Mouse (Mus musculus) mouse embryonic stem cell (cell line): ENCODE results near the gene Grik3.

ENCODE experiments used
- in situ Hi-C, 2 experiments: fragments of 300-500 bp; cut with MboI; formaldehyde crosslinking; loops; 1 replicate in 1 of 2; 3 replicates in 1 of 2; pipeline ENCODE4 v1.14.3; 2019 to 2020; ENCODE audit warnings: low sequenced_read_pairs in 2 of 2, low pct_unique_long_range_greater_than_20kb in 1 of 2, mixed read lengths in 1 of 2; ENCODE audit not compliant: unreplicated experiment in 1 of 2

The Grik3 gene

DNA sequence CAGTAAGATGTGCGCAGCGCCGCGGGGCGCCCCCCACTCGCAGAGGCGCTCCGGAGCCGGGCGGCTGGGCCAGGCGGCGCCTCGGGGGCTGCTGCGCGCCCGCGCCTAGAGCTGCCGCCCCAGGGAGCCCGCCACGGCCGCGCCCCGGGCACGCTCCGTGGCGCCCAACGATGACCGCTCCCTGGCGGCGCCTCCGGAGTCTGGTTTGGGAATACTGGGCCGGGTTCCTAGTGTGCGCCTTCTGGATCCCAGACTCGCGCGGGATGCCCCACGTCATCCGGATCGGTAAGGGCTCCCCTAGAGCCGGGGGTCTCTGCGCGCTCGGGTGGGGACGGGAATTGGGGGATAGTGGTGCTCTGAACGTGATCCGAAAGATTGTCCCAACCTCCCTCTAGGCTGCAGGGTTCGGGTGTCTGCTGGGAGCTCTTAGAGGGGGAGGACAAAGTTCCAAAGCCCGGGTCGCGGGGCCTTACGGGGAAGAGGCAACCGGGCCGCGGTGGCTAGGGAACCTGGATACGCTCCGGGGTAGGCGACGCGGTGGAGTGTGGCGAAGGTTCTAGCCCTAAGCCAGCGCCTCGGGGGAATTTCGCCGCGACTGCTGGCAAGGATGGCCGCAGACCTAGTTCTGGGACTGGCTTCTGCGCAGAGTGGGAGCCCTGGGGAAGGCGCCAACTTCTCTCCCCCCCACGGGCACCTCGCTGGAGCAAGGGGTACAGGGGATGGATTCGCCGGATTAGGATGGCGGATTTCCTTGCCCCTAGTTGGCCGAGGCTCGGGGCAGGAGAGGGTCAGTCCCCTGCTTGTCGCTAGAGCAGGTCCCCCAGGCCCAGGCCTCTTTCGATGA lies at the start of gene Grik3:
TSS of gene Grik3 (plus strand) at position 40 of the 844 bp plus-strand sequence.
- in situ Hi-C loops = no loop called here

DNA sequence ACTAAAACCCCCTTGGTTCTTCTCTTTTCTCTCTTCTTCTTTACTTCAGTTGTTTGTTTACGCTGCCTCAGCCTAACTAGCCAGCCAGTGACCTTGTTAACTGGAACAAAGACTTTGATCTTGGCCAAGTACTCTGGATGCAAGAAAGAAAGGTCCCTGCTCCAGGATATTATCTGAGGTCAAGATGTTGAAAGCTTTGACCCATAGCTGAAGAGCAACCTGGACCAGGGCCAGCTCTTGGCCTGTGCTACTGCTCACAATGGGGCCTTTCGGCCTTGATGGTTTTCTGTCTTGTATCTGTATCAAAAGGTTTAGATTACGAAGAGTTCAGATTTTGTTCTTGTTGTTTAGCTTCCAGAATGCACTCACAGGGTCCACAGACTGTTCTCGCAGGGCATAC lies 48.7 kb upstream of the Grik3 start:
- in situ Hi-C loops = no loop called here

DNA sequence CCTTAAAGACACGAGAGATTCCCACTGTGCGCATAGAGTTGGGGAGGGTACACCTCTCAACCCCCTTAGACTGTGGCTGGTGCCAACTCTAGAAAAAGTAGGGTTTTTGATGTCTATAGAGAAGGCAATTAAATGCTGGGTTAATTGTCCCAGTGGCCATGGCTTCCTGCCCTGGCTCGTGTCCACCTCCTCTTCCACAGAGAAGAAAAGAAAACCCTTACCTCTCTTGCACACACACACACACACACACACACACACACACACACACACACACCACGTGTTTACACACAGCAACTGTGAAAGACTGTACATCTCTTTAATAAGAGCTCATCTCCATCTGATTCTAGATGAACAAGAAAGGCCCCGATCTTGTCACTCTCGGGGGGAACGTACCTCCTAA lies 46.1 kb upstream of the Grik3 start:
- in situ Hi-C loops = no loop called here

DNA sequence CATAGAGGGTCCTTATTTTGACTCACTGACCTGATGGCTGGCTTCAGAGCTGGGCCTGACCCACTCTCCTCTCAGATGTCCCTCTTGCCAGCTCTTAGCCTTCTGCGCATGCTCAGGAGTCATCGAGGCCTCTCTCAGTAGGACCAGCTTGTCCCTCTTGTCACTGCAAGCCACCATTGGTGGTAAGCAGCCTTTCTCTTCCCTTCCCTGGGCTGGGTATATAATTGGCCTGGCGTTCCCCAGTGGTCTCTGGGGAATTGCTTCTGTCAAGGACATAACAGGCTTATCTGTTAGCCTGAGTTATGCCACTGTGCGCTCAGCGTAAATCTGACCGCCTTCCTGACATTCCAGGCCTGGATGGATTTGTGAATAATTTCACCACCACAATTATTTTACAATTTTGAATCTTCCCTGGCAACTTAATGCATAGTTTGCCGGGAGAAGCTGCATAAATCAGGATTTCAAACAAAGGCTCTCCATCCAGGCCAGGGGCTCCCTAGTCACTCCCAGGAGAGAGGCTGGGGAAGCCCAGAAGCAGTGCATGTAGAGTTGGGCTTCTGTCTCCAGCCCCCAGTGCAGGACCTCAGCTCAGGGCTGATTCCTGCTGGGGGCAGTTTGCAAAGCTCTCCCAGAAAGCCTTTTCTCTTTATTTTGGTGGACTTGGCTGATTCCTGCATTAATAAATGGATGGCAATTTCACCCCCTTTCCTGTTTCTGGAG lies 39.7 kb upstream of the Grik3 start:
- in situ Hi-C loops = no loop called here

DNA sequence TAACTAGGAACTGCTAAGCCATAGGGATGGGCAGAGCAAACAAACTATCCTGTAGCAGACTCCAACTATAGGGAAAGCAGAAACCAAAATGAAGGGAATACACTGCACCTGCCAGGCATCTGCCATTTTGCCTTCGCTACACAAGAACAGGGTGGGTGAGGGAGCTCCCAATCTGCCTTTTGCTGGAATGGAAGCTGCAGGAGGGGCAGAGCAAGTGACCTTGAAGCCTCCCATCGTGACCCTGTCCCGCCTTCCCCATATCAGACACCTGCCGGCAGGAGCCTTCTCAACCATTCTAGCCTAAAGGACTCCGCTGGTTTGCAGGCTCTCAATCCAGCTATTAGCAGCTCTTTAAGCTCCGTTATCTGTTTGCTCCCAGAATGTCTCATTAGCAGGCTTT lies 38.7 kb upstream of the Grik3 start:
- in situ Hi-C loops = no loop called here

DNA sequence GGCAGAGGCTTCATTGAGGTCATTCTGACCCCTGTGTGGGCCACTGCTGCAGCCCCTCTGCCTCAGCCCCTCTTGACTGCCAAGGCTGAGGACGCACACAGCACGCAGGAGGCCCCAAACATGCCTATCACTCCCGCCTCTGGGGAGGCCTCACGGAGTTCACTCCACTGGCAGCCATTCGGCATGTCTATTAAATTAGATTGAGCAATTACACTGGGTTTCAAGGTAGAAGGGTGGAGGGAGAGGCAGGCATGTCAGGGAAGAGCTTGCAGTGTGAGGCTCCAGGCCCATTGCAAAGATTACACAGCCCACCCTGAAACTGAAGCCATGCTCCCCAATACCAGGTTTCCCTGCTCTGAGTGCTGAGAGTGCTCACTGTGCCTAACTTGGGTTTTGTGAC lies 34.0 kb upstream of the Grik3 start:
- in situ Hi-C loops = no loop called here

DNA sequence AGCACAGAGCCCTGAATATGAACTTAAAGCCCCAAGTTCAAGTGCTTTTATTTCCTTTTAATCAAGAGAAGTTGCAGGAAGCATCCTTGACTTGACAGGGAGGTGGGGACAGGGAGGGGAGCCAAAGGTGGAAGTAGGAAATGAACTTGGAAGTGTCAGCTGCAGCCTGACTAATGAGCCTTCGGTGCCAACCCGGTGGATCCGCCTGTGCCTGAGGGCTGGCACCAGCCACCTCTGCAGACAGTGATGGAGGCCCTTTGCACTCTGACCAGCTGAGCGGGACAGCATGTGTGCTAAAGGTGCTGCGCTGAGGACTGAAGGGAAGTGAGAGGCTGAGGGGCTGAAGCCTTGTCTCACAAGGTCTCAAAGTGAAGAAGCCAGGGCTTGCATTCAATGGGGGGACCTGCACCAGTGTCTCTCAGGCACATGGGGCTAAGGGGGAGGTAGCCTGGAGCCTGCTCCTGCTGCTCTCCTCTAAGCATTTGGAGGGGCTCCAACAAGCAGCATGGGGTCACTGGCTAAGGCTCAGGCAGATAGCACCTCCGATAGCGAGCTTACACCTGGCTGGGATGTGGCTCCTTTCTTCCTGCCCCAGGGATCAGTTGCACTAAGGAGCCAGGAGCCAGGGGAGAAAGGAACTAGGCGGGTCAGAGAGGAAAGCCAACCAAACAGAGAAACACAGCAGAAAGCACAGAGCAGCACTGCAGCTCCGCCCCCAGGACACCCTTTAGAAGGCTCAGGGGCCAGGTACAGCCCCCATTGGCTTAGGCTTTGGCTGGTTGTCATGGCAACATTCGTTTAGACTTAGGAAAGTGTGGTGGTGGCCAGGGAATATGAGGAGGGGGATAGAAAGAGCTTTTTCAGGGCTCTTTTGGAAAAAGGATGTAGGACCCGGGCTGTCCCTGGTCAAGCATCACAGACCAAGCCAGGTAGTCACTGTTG lies 33.1 kb upstream of the Grik3 start:
- in situ Hi-C loops = no loop called here

DNA sequence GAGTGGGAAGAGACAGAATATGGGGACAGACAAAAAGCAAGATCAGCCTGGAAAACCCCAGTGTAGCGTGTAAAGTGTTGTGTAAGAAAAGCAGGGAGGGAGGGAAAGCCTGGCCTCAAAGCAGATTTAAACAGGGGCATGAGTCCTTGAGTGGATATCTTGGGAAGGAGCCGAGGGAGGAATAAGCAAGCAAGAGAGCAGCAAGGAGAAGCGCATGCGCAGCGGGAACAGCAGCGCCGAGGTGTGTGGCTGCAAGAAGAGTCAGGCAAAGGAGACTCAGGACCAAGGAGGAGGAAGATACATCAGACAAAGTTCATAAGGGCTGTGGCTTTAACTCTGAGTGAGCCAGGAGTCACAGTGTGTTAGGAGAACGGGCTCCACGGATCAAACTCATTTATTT lies 30.7 kb upstream of the Grik3 start:
- in situ Hi-C loops = no loop called here

DNA sequence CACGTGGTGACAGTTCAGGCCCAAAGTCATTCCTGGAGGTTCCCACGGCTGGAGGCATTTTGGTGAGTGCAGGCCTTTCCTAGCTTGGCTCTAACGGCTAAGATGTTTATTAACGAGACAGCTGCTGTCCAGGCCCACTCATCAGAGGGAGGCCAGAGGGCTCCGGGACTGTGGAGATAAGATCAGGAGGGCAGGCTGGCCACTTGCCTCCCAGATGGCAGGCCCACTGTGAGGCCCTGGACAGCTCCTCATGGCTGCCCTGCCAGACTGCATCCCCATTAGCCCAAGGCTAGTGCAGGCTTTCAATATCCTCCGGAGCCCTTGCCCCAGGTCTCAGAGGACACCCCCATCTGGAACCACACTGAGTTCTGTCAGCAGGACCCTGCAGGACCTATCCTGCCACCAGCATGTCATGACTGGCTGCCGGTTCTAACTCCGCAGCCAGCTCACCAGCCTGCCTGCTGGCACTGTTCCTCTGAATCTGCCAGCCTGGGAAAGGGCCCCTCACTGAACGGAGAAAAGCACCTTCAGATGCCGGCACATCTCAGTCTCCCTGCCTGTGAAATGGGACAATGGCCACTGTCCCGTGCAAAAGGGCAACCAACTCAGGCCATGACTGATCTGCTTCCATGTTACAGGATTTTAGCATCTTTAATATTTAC lies 20.7 kb upstream of the Grik3 start:
- in situ Hi-C loops = no loop called here

DNA sequence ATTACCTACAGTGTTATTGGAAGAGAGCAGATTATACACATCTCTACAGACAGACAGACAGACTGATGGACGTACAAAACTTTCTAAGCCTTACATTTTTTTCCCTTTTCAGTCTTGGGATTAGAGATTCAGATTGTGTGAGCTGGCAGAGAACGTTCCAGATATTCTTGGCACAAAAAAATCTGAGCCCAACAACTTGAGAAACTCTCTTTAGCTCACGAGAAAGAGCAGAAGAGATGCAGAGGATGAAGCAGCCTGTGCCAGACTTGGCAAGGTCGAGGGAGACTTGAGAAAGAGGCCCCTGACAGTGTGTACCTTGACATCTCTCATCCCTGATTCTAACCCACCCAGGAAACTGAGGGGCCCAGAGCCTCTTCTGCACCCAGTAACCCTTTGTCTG lies 15.6 kb upstream of the Grik3 start:
- in situ Hi-C loops = no loop called here

DNA sequence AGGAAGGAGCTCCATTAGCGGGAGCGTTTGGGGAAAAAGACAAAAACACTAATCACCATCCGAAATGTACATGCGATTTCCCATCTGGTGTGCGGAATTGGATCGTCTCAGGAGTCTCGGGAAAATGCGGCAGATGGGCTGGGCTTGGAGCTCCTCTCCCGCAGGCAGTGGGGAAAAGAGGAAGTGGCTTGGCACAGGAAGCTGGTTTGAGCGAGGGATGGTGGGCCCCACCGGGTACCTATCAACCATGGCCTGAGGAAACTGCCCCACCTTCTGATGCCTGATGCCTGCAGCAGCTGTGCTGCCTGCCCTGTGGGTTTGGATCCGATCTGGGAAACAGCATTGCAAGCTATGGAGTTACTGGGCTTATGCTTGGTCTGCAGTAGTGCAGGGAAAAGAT lies 12.4 kb upstream of the Grik3 start:
- in situ Hi-C loops = no loop called here

DNA sequence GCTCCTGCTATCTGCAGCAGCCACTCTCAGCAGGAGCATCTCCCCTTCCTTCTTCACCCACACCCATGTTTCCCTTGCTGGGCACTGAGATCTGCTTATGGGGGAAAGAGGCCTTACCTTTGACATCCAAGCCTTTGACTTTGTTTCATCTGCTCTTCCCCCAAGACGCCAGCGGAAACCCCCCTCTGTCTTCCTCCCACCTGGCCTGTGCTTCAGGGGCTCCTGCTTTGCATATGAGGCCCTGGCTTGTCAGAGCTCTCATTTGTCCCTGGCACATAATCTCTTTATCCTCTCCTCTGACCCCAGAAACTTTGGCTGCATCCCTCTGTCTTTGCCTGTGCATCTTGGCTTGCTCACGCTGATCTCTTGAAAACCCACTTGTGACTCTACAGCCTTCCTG lies 9.2 kb upstream of the Grik3 start:
- in situ Hi-C loops = no loop called here

DNA sequence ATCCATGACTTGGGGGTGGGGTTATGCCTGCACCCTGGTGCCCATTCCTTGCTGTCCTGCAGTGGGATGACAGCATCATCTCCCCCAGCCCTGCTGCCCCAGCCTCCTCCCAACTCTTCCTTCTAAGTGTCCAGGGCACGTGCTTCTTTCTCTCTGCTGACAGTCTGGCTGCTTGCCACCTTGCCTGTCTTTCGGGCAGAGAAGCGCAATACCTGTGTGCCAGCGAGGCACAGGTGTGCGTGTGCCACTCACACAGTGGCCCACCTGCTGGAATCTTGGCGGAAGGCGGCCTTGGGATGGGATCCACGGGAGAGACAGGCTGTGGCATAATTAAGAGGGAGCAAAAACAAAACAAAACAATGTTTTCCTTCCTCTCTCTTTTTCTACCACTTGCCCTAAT lies 6.4 kb upstream of the Grik3 start:
- in situ Hi-C loops = no loop called here

DNA sequence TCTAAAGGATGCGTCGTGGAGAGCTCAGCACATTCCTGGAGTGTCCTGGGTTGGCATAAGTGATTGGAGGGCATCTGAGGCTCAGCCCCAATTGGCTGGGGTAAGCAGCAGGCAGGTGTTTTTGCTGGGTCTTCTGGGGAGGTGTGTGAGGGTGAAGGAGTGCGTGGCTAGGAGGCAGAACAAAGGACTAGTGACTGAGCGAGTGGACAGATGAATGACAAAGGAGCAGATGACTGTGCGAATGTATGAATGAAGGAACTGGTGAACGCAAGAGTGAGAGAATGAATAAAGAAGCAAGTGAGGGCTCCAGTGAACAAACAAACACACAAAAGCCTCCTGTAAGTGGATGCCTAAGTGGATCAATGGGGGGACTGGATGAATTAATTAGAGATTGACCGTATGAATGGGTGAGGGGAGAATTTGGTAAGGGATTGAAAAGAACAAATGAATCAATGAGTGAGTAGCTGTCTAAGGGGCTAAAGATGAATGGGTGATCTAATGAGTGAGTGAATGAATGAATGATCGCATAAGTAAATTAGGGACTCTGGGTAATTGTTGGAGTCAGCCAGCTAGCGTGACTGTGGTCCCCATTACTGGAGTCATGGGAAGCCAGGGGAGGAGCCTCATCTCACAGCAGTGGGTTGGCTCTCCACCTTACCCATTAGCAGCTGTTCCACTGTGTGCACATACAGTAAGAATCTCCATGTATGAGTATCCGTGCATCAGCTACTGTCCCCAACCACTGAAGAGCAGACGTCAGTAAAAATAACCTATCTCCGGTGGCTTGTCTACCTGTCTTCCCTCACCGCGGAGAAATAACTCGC lies 4.9 kb upstream of the Grik3 start:
- in situ Hi-C loops = no loop called here

DNA sequence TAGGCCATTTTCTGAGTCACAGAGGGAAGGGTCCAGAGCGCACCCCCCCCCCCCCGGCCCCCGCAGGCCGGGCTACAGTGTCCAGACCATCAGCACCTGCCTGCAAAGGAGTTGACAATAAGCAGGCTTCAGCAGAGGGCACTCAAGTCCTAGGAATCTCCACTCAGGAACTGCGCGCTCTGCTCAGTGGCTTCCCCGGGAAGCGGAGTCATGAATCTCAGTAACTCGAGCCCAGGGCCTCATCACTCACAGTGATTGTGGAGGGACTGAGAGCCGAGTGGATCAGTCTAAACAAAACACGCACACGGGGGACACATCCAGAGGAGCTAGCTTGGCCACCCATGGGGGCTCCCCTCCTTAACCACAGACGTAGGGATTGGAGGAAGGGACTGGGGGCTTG lies 3.9 kb upstream of the Grik3 start:
- in situ Hi-C loops = no loop called here

DNA sequence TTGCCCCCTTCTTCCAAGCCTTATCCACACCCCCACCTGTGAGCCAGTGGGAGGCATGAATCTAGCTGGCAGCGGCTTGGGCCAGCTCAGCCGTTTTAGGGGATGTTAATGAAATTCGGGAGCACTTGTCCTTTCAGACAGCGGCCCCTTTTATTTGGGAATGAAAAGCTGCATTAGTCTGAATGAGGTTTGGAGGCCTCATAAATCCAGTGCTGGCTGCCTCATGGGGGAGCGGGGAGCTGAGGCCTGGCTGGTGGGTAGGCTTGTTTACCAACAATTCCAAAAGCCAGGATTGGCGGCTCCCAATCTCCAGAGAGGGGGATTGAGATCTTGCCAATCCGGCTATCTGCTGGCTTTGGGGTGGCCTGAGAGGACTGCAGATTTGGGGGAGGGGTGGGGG lies 3.5 kb upstream of the Grik3 start:
- in situ Hi-C loops = no loop called here

DNA sequence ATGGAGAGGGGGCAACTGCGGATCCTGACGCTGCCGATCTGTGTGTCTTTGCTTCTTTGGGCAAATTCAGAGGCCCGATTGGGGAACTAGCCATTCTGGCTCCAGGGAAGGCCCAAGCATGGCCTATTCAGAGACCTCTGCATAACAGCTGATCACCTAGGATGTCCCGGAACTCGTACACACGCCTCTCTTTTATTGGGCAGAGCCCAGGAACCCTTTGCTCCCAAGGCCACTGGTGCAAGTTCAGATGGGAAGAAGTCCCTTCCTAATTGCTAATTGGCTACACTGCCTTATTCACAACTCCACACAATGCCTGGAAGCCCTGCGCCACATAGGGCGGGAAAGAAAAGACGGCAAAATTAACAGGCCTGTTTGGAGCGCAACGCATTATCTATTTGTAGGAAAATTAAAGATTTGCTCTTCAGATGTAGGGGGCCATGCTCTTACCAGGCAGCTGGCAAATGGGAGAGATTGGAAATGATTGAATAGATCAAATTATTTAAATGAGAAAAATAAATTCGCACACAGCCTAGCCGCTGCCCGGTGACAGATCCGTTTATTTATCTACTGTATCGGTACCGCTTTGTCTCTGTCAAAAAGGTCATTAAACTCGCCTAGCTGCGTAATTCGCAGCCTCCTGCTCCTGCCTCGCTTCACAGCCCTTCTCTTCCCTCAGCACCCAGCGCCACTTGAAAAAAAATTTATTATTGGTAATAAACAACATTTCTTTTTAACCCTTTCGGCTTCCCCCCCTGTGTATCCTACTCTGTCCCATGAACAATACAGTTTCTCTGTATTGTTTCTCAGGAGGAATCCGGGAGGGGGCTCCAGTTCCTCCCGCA lies 1.5 kb upstream of the Grik3 start:
- in situ Hi-C loops = no loop called here
